Mouse (Mus musculus) embryonic fibroblast, embryonic 13.5 days (primary cell): ENCODE results near the gene Dlat.

ENCODE experiments used
- CTCF ChIP-seq: IDR thresholded peaks from 2 replicates; pipeline ENCODE4 v1.5.1; 2011; ENCODE audit warnings: mild to moderate bottlenecking, control low read depth, low read length, moderate library complexity, borderline replicate concordance; ENCODE audit not compliant: insufficient read depth
- POLR2A ChIP-seq: IDR thresholded peaks from 2 replicates; pipeline ENCODE4 v1.6.1; 2011; ENCODE audit warnings: low read depth, mild to moderate bottlenecking, control low read depth, low read length, moderate library complexity

DNA sequence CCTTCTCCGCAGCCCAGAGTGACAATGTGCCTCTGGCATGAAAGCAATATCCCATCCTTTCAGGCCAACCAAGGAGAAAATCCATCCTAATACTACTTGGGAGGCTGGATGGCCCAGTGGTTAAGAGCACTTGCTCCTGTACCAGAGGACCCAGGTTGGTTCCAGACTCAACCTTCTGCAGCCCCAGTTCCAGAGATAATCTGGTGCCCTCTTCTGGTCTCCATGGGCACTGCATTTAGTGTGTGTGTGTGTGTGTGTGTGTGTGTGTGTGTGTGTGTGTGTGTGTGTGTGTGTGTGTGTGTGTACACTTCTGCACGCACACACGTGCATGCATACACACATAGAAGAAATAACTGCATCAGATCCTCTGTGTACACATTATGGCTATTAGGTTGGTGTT lies 66.0 kb downstream of the Dlat start:
- TF ChIP-seq POLR2A = no peak
- peak; percentile 31; the same call in 1 of the 2 replicates for TF ChIP-seq CTCF
